Comparison of ENCODE assay signal across 27 mouse cellular contexts in genomic region chr2:55974096-55974495, GRCm38 (mm10).
DNase-seq lines count a peak whose midpoint lies in the region; ATAC-seq and TF ChIP-seq lines count a peak whose summit lies in the region.
"Had no signal": no experiment of that assay in that cellular context is flagged by ENCODE, and none has a peak within 500 bp of the region (broad histone marks: within the 10 kb centered on the region; RNA-seq: fewer than 3 reads in every experiment).

No protein-coding gene starts in this region.

- no peak overlapping the region for H3K9ac ChIP-seq in forebrain, embryonic 14.5 days (ENCODE audit: low read length)
- no peak overlapping the region for H3K9ac ChIP-seq in forebrain, embryonic 15.5 days (replicated peaks)
- no peak overlapping the region for H3K9ac ChIP-seq in midbrain, embryonic 15.5 days
- no peak overlapping the region for H3K9ac ChIP-seq in midbrain, postnatal 0 days (replicated peaks; ENCODE audit: low read length, poor library complexity, severe bottlenecking)
- H3K9ac ChIP-seq: embryonic facial prominence, embryonic 12.5 days; embryonic facial prominence, embryonic 15.5 days; forebrain, embryonic 12.5 days had no signal

- no peak for ATAC-seq in forebrain, embryonic 14.5 days
- no peak for ATAC-seq in forebrain, embryonic 15.5 days (replicated peaks)
- ATAC-seq in midbrain, embryonic 15.5 days (replicated peaks), result peak; percentile 82
- no peak for ATAC-seq in midbrain, postnatal 0 days (ENCODE audit: low FRiP score)
- ATAC-seq: activated CD4-positive, CD25-positive, alpha-beta regulatory T cell, adult 4 months; CD4-positive, CD25-positive, alpha-beta regulatory T cell, adult 4 months; forebrain, embryonic 16.5 days; Patski had no signal

- peak; percentile 1 for DNase-seq in forebrain, embryonic 14.5 days (ENCODE audit: low spot score)
- DNase-seq in midbrain, postnatal 0 days (ENCODE audit: low spot score), result no peak
- peak; percentile 29 for DNase-seq in brain, embryonic 14.5 days (ENCODE audit: low read depth)
- no peak for DNase-seq in B cell, adult 2 months
- DNase-seq: adrenal gland, adult 8-10 months; adrenal gland, postnatal 14 days; adrenal gland, postnatal 36 days; cerebellum, adult 11 months; cerebellum, adult 18-20 months; cerebellum, adult 8-10 months; cerebellum, adult 9-11 months; cerebellum, postnatal 14 days; cerebellum, postnatal 36 days; embryo, embryonic 11 days had no signal

- H3K4me3 ChIP-seq in forebrain, embryonic 14.5 days (ENCODE audit: low read depth, low read length), result no peak overlapping the region
- H3K4me3 ChIP-seq in forebrain, embryonic 15.5 days, result no peak overlapping the region
- no peak overlapping the region for H3K4me3 ChIP-seq in midbrain, embryonic 15.5 days
- no peak overlapping the region for H3K4me3 ChIP-seq in midbrain, postnatal 0 days (ENCODE audit: low read depth, low read length)
- H3K4me3 ChIP-seq: embryonic facial prominence, embryonic 12.5 days; embryonic facial prominence, embryonic 15.5 days; erythroblast, embryonic 14.5 days; forebrain, embryonic 10.5 days; forebrain, embryonic 12.5 days had no signal

- no peaks in the 10 kb centered on the region for H3K4me1 ChIP-seq in forebrain, embryonic 14.5 days (ENCODE audit: control insufficient read depth, insufficient read depth, low read length)
- no peaks in the 10 kb centered on the region for H3K4me1 ChIP-seq in forebrain, embryonic 15.5 days
- H3K4me1 ChIP-seq in midbrain, embryonic 15.5 days, result no peaks in the 10 kb centered on the region
- H3K4me1 ChIP-seq in midbrain, postnatal 0 days (ENCODE audit: insufficient read depth, low read length), result no peaks in the 10 kb centered on the region
- H3K4me1 ChIP-seq: embryonic facial prominence, embryonic 12.5 days; embryonic facial prominence, embryonic 15.5 days; forebrain, embryonic 10.5 days; forebrain, embryonic 12.5 days had no signal

- no peak for TF ChIP-seq CTCF in midbrain, postnatal 0 days (IDR thresholded peaks at IDR 0.05)
- no peak for TF ChIP-seq CTCF in brain, embryonic 14.5 days (IDR thresholded peaks at IDR 0.05; ENCODE audit: borderline replicate concordance, extremely low read depth, insufficient read depth, insufficient read length)

- no peak overlapping the region for H3K4me2 ChIP-seq in forebrain, embryonic 14.5 days (ENCODE audit: low read length)
- H3K4me2 ChIP-seq in forebrain, embryonic 15.5 days (replicated peaks), result no peak overlapping the region
- no peak overlapping the region for H3K4me2 ChIP-seq in midbrain, embryonic 15.5 days
- no peak overlapping the region for H3K4me2 ChIP-seq in midbrain, postnatal 0 days (ENCODE audit: low read depth, low read length, poor library complexity, severe bottlenecking)
- H3K4me2 ChIP-seq: embryonic facial prominence, embryonic 12.5 days; embryonic facial prominence, embryonic 15.5 days; forebrain, embryonic 12.5 days had no signal

- no peaks in the 10 kb centered on the region for H3K36me3 ChIP-seq in forebrain, embryonic 14.5 days (ENCODE audit: control insufficient read depth, insufficient read depth, low read length)
- H3K36me3 ChIP-seq in forebrain, embryonic 15.5 days, result no peaks in the 10 kb centered on the region
- no peaks in the 10 kb centered on the region for H3K36me3 ChIP-seq in midbrain, embryonic 15.5 days (replicated peaks)
- no peaks in the 10 kb centered on the region for H3K36me3 ChIP-seq in midbrain, postnatal 0 days (ENCODE audit: insufficient read depth, low read length)
- H3K36me3 ChIP-seq: embryonic facial prominence, embryonic 12.5 days; embryonic facial prominence, embryonic 15.5 days; forebrain, embryonic 10.5 days; forebrain, embryonic 12.5 days; G1E had no signal

- TF ChIP-seq POLR2A in brain, embryonic 14.5 days (IDR thresholded peaks at IDR 0.05; ENCODE audit: borderline replicate concordance, extremely low read depth, insufficient read depth, insufficient read length, poor library complexity, severe bottlenecking), result no peak

- no peak overlapping the region for H3K27ac ChIP-seq in forebrain, embryonic 14.5 days (ENCODE audit: low read depth, low read length)
- no peak overlapping the region for H3K27ac ChIP-seq in forebrain, embryonic 15.5 days (replicated peaks)
- H3K27ac ChIP-seq in midbrain, embryonic 15.5 days, result no peak overlapping the region
- H3K27ac ChIP-seq in midbrain, postnatal 0 days (ENCODE audit: low read depth, low read length), result no peak overlapping the region
- H3K27ac ChIP-seq: embryonic facial prominence, embryonic 12.5 days; embryonic facial prominence, embryonic 15.5 days; forebrain, embryonic 10.5 days; forebrain, embryonic 12.5 days had no signal

- H3K9me3 ChIP-seq in forebrain, embryonic 14.5 days (replicated peaks; ENCODE audit: control insufficient read depth, low read length), result no peaks in the 10 kb centered on the region
- no peaks in the 10 kb centered on the region for H3K9me3 ChIP-seq in forebrain, embryonic 15.5 days
- no peaks in the 10 kb centered on the region for H3K9me3 ChIP-seq in midbrain, embryonic 15.5 days
- H3K9me3 ChIP-seq in midbrain, postnatal 0 days (ENCODE audit: low read length), result no peaks in the 10 kb centered on the region
- H3K9me3 ChIP-seq: embryonic facial prominence, embryonic 12.5 days; embryonic facial prominence, embryonic 15.5 days; forebrain, embryonic 10.5 days; forebrain, embryonic 12.5 days had no signal

- no peaks in the 10 kb centered on the region for H3K27me3 ChIP-seq in forebrain, embryonic 14.5 days (replicated peaks; ENCODE audit: control insufficient read depth, insufficient read depth, low read length)
- H3K27me3 ChIP-seq in forebrain, embryonic 15.5 days, result no peaks in the 10 kb centered on the region
- no peaks in the 10 kb centered on the region for H3K27me3 ChIP-seq in midbrain, embryonic 15.5 days (replicated peaks)
- H3K27me3 ChIP-seq in midbrain, postnatal 0 days (ENCODE audit: insufficient read depth, low read length), result no peaks in the 10 kb centered on the region
- H3K27me3 ChIP-seq: CH12.LX; embryonic facial prominence, embryonic 12.5 days; embryonic facial prominence, embryonic 15.5 days; forebrain, embryonic 12.5 days; Patski had no signal

Comparison
In these comparisons a context has a peak if more than half of its experiments do, and no peak if none do; other contexts are left out.
1. DNase-seq: peak in forebrain, embryonic 14.5 days (single experiment) and brain, embryonic 14.5 days (single experiment); none in midbrain, postnatal 0 days (single experiment) and B cell, adult 2 months (0 of 2).